Comparison of ENCODE assay signal across 8 mouse cellular contexts in the genomic region with DNA sequence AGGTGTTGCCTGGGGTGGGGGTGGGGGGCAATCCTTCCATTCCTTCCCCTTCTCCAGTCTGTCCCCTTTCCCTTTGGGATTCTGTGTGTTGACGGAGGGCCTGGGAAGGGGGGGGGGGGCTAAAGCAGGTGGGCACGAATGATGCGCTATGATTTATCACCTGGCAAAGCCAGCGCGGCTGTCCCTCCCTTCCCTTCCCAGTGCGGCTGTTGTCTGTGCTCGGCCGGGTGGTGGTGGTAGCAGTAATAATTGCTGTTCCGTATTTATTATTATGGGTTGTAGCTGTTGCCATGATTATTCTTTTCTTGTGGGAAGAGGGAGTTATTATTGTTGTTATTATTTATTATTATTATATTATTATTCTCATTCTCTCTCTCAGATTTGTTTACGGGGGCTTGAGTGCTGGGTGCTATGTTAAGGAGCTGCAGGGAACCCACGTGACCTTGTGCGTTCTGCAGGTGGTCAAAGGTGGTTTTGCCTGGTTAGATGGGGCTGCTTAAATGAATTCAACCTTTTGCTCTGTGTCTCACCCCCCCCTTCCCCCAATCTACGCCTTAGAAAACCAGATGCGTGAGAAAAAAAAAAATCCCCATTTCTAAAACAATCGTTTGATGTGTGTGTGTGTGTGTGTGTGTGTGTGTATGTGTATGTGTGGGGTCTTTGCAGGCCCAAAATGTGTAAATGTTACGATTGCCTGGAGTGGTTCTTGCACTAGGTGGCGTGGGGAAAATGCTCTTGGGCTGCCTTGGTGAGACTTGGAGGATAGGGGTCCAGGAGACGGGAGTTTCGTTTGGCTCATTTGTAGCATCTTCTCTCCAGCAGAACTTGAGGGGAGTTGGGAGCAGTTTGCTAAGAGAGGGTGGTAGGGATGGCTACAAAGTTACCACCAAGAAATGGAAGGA. TPM values are rescaled to one million over a fixed set of nuclear protein-coding genes. Genes with fewer than 3 reads are reported as not detected.
DNase-seq lines count a peak whose midpoint lies in the region; ATAC-seq and TF ChIP-seq lines count a peak whose summit lies in the region.

No protein-coding gene starts in this region.

- H3K27ac ChIP-seq in heart, embryonic 13.5 days (replicated peaks), result no peak overlapping the region
- H3K27ac ChIP-seq in ES-Bruce4 (ENCODE audit: insufficient read depth, low read length), result no peak overlapping the region
- H3K27ac ChIP-seq in forebrain, embryonic 13.5 days, result peak overlapping the region; percentile 96; the same call in 1 of the 2 replicates
- H3K27ac ChIP-seq in midbrain, embryonic 13.5 days, result peak overlapping the region; percentile 99

- no peak for DNase-seq in heart, postnatal 4 days
- DNase-seq in thymus, postnatal 25 days, result no peak
- DNase-seq in ovary, postnatal 14 days (ENCODE audit: low spot score), result no peak

- H3K36me3 ChIP-seq in heart, embryonic 13.5 days, result no peaks in the 10 kb centered on the region
- no peaks in the 10 kb centered on the region for H3K36me3 ChIP-seq in ES-Bruce4 (ENCODE audit: control insufficient read depth, insufficient read depth, low read length, poor library complexity, severe bottlenecking)
- no peaks in the 10 kb centered on the region for H3K36me3 ChIP-seq in forebrain, embryonic 13.5 days (ENCODE audit: poor library complexity, severe bottlenecking)
- no peaks in the 10 kb centered on the region for H3K36me3 ChIP-seq in midbrain, embryonic 13.5 days

- H3K4me3 ChIP-seq in heart, embryonic 13.5 days, result peak overlapping the region; percentile 72; the same call in 1 of the 2 replicates
- H3K4me3 ChIP-seq in ES-Bruce4 (ENCODE audit: low read depth, low read length), result peak overlapping the region; percentile 64
- peak overlapping the region; percentile 71 for H3K4me3 ChIP-seq in forebrain, embryonic 13.5 days
- H3K4me3 ChIP-seq in midbrain, embryonic 13.5 days (replicated peaks), result peak overlapping the region; percentile 71

- no peak overlapping the region for H3K9ac ChIP-seq in heart, embryonic 13.5 days
- H3K9ac ChIP-seq in ES-Bruce4 (ENCODE audit: low read depth, poor library complexity, severe bottlenecking), result peak overlapping the region; percentile 77; the same call in 1 of the 2 replicates
- H3K9ac ChIP-seq in forebrain, embryonic 13.5 days, result peak overlapping the region; percentile 81
- peak overlapping the region; percentile 84 for H3K9ac ChIP-seq in midbrain, embryonic 13.5 days (replicated peaks)

- H3K9me3 ChIP-seq in heart, embryonic 13.5 days, result no peaks in the 10 kb centered on the region
- H3K9me3 ChIP-seq in ES-Bruce4 (replicated peaks; ENCODE audit: control insufficient read depth, insufficient read depth, low read length, poor library complexity, severe bottlenecking), result 0 out of 2 replicates have a peak, but pooled peaks cover 2% of the 10 kb centered on the region
- H3K9me3 ChIP-seq in forebrain, embryonic 13.5 days (replicated peaks), result no peaks in the 10 kb centered on the region
- H3K9me3 ChIP-seq in midbrain, embryonic 13.5 days, result no peaks in the 10 kb centered on the region

- H3K27me3 ChIP-seq in heart, embryonic 13.5 days (replicated peaks), result peaks cover 86% of the 10 kb centered on the region
- no peaks in the 10 kb centered on the region for H3K27me3 ChIP-seq in ES-Bruce4 (ENCODE audit: control insufficient read depth, insufficient read depth, low read length, poor library complexity, severe bottlenecking)
- peaks cover 5% of the 10 kb centered on the region; the same call in 1 of the 2 replicates for H3K27me3 ChIP-seq in forebrain, embryonic 13.5 days
- H3K27me3 ChIP-seq in midbrain, embryonic 13.5 days, result no peaks in the 10 kb centered on the region; the same call in 1 of the 2 replicates

- 32% methylated on average over 19 of the region's 19 CpGs for WGBS in heart, embryonic 13.5 days
- 21% methylated on average over 19 of the region's 19 CpGs for WGBS in forebrain, embryonic 13.5 days
- WGBS in midbrain, embryonic 13.5 days, result 22% methylated on average over 19 of the region's 19 CpGs

- no peak overlapping the region for H3K4me2 ChIP-seq in heart, embryonic 13.5 days
- H3K4me2 ChIP-seq in forebrain, embryonic 13.5 days, result peak overlapping the region; percentile 70
- peak overlapping the region; percentile 71 for H3K4me2 ChIP-seq in midbrain, embryonic 13.5 days (replicated peaks)

- TF ChIP-seq POLR2A in ES-Bruce4 (IDR thresholded peaks at IDR 0.05; ENCODE audit: insufficient read depth, low read length), result no peak

- H3K4me1 ChIP-seq in heart, embryonic 13.5 days, result peaks cover 10% of the 10 kb centered on the region
- peaks cover 2% of the 10 kb centered on the region for H3K4me1 ChIP-seq in ES-Bruce4 (ENCODE audit: control insufficient read depth, insufficient read depth, low read length)
- peaks cover 15% of the 10 kb centered on the region for H3K4me1 ChIP-seq in forebrain, embryonic 13.5 days
- H3K4me1 ChIP-seq in midbrain, embryonic 13.5 days (replicated peaks), result peaks cover 26% of the 10 kb centered on the region

- no peak for TF ChIP-seq EP300 in ES-Bruce4 (IDR thresholded peaks at IDR 0.05; ENCODE audit: insufficient read depth, low read depth, low read length)

- TF ChIP-seq CTCF in ES-Bruce4 (IDR thresholded peaks at IDR 0.05; ENCODE audit: low read depth, low read length), result no peak

- ATAC-seq in heart, embryonic 13.5 days (ENCODE audit: extremely low read depth, insufficient number of reproducible peaks, low FRiP score, low TSS enrichment), result no peak
- no peak for ATAC-seq in forebrain, embryonic 13.5 days
- ATAC-seq in midbrain, embryonic 13.5 days, result 0 out of 2 replicates have a peak, but pooled peaks have one; percentile 1
- ATAC-seq in inflammation-experienced regulatory T-cells, adult 6 months, result no peak

RNA-seq across cellular contexts. Expression of a gene that starts 1.5 kb away (rescaled TPM):
- polyA plus RNA-seq in heart, embryonic 13.5 days (2015; fragmentation: Nextera tagmentation; extraction: Ambion mirVana), result 0.07 and 0.13 TPM in 2 replicates
- total RNA-seq in heart, postnatal 4 days (2021), result under 1 TPM; 0.09 to 0.10 TPM
- polyA plus RNA-seq in ES-Bruce4 (2011; ENCODE audit: insufficient read depth, insufficient read length, low read depth, missing spikeins), result 1.3 and 1.6 TPM in 2 replicates
- 2.5 and 3.2 TPM in 2 replicates for polyA plus RNA-seq in forebrain, embryonic 13.5 days (2015; fragmentation: Nextera tagmentation; extraction: Ambion mirVana)
- polyA plus RNA-seq in midbrain, embryonic 13.5 days (2015; fragmentation: Nextera tagmentation; extraction: Ambion mirVana), result 5.1 and 6.9 TPM in 2 replicates
- under 1 TPM; 0.09 to 0.60 (median 0.36) TPM for polyA plus RNA-seq in inflammation-experienced regulatory T-cells, adult 6 months (2017; shearing (Covaris generic))

RNA-seq across cellular contexts. Expression of a gene that starts 26.4 kb away (rescaled TPM):
- 64.3 and 67.7 TPM in 2 replicates for polyA plus RNA-seq in heart, embryonic 13.5 days (2015; fragmentation: Nextera tagmentation; extraction: Ambion mirVana)
- total RNA-seq in heart, postnatal 4 days (2021), result 10 to 100 TPM; 26.5 to 30.3 TPM
- 146 and 158 TPM in 2 replicates for polyA plus RNA-seq in ES-Bruce4 (2011; ENCODE audit: insufficient read depth, insufficient read length, low read depth, missing spikeins)
- polyA plus RNA-seq in forebrain, embryonic 13.5 days (2015; fragmentation: Nextera tagmentation; extraction: Ambion mirVana), result 68.3 and 90.8 TPM in 2 replicates
- 44.6 and 47.8 TPM in 2 replicates for polyA plus RNA-seq in midbrain, embryonic 13.5 days (2015; fragmentation: Nextera tagmentation; extraction: Ambion mirVana)
- polyA plus RNA-seq in inflammation-experienced regulatory T-cells, adult 6 months (2017; shearing (Covaris generic)), result 10 to 100 TPM; 18.9 to 65.6 (median 26.8) TPM

RNA-seq across cellular contexts. Expression of a gene that starts 58.2 kb away (rescaled TPM):
- polyA plus RNA-seq in heart, embryonic 13.5 days (2015; fragmentation: Nextera tagmentation; extraction: Ambion mirVana), result 74.2 and 79.3 TPM in 2 replicates
- total RNA-seq in heart, postnatal 4 days (2021), result 100 to 1,000 TPM; 124 to 127 TPM
- polyA plus RNA-seq in ES-Bruce4 (2011; ENCODE audit: insufficient read depth, insufficient read length, low read depth, missing spikeins), result 49.5 and 56.1 TPM in 2 replicates
- polyA plus RNA-seq in forebrain, embryonic 13.5 days (2015; fragmentation: Nextera tagmentation; extraction: Ambion mirVana), result 86.2 and 99.0 TPM in 2 replicates
- 138 and 159 TPM in 2 replicates for polyA plus RNA-seq in midbrain, embryonic 13.5 days (2015; fragmentation: Nextera tagmentation; extraction: Ambion mirVana)
- 10 to 100 TPM in 2 of 3 experiments, 1 to 10 TPM in 1; 9.8 to 11.3 (median 11.1) TPM for polyA plus RNA-seq in inflammation-experienced regulatory T-cells, adult 6 months (2017; shearing (Covaris generic))

Comparison
In these comparisons a context has a peak if more than half of its experiments do, and no peak if none do; other contexts are left out.
1. H3K27ac ChIP-seq: peak in forebrain, embryonic 13.5 days (single experiment) and midbrain, embryonic 13.5 days (single experiment); none in heart, embryonic 13.5 days (single experiment) and ES-Bruce4 (single experiment).
2. Peak in every context shown above with its lines, with median percentiles within 50 percentile points of each other: H3K4me3 ChIP-seq.